Mouse (Mus musculus) embryonic facial prominence, embryonic 10.5 days (tissue): ENCODE data around the gene Sgip1. TPM values are rescaled to one million over a fixed set of nuclear protein-coding genes. Genes with fewer than 3 reads are reported as not detected.

Experiments used
- DNase-seq: peaks from one replicate; pipeline ENCODE4 v3.0.0-alpha.2; 2017; ENCODE audit warnings: low spot score
- H3K27ac ChIP-seq: fragments of 300-500 bp; sonication (generic); replicated peaks from 2 replicates; pipeline ENCODE4 v1.5.1; 2016; ENCODE audit warnings: mild to moderate bottlenecking
- H3K27me3 ChIP-seq: fragments of 300-500 bp; sonication (generic); replicated peaks from 2 replicates; pipeline ENCODE4 v1.6.1; 2016; ENCODE audit warnings: low read depth, mild to moderate bottlenecking; ENCODE audit not compliant: poor library complexity, severe bottlenecking
- H3K36me3 ChIP-seq: fragments of 300-500 bp; sonication (generic); replicated peaks from 2 replicates; pipeline ENCODE4 v1.6.1; 2016; ENCODE audit warnings: mild to moderate bottlenecking, moderate library complexity
- H3K4me1 ChIP-seq: fragments of 300-500 bp; sonication (generic); 2 replicates; pipeline ENCODE4 v1.6.1; 2016
- H3K4me3 ChIP-seq: fragments of 300-500 bp; sonication (generic); 2 replicates; pipeline ENCODE4 v1.5.1; 2016; ENCODE audit warnings: mild to moderate bottlenecking, moderate library complexity
- H3K9me3 ChIP-seq: fragments of 300-500 bp; sonication (generic); 2 replicates; pipeline ENCODE4 v1.6.1; 2016; ENCODE audit warnings: mild to moderate bottlenecking
- WGBS: fragments of 180-500 bp; shearing (Covaris S2); methylation state at CpG from one replicate; pipeline ENCODE4 v1.1.7; 2016; 5-methylcytosine and 5-hydroxymethylcytosine counted together
- polyA plus RNA-seq: library from polyadenylated mRNA; unstranded; fragments of >200 nt; fragmentation: Nextera tagmentation; extraction: Ambion mirVana; gene quantifications from 2 replicates; pipeline ENCODE4 v1.2.1, GENCODE M21; 2016

Gene Sgip1
- polyA plus RNA-seq, 1 experiment from 2014 or later, result 10.9 TPM

DNA sequence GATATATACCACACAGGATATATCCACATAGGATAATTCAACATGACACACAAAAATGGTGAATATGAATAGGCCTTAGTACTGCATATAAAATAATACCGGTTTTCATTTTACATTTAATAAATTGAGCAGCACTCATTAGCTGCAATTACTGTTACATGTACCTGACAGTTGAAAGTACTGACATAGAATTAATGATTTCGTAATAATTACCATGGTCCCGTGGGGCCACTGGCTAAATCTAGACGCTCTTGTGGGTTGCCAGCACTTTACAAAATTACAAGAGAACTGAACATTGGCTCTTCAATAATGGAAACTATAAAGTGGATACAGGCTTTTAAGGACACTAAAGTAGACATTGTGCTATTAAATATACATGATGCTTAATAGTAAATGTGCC is 263.6 kb downstream of the Sgip1 start:
- Histone ChIP-seq H3K4me3 (no peak overlapping the region), H3K4me1 (peaks cover 29% of the 10 kb centered on the region), H3K9me3 (no peaks in the 10 kb centered on the region), H3K36me3 (no peaks in the 10 kb centered on the region), H3K27ac (peak overlapping the region; percentile 83), H3K27me3 (no peaks in the 10 kb centered on the region)
- DNase-seq, result no peak
- WGBS, result 80% methylated on average over 4 of the region's 4 CpGs

DNA sequence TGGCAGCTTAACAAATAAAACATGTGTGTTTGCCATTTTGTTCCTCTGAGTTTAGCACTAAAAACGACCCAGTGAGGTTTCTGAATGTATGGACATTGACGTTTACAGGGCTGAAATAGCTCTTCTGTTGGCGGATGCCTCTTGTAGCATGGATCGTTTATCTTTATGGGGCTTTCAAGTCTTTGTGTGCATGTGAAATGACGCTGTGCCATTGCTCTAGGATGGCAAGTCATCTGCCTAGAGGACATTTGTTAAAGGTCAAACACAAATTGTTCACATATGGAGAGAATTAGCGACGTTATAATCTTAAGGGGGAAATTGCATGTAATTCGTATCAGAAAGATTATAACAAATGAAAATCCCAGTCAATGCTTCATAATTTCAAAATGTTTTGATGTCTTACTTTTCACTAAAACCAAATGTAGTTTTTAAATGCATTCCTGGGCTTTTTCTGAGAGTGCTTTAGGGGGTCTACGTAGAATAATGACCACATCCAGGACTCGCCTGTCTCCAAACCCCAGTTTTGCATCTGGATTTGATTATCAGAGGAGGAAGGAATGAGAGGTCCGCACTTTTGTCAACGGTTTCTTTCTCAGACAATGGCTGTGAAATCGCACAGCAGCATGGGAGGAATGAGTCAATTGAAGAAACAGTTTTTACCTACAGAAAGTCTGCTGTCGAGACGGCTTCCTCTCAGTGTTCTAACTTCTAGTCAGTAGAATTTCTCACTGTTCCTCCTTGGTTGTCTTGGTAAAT is 264.3 kb downstream of the Sgip1 start:
- Histone ChIP-seq H3K4me3 (no peak overlapping the region), H3K27ac (peak overlapping the region; percentile 83)
- WGBS, result 37% methylated on average over 15 of the region's 15 CpGs

DNA sequence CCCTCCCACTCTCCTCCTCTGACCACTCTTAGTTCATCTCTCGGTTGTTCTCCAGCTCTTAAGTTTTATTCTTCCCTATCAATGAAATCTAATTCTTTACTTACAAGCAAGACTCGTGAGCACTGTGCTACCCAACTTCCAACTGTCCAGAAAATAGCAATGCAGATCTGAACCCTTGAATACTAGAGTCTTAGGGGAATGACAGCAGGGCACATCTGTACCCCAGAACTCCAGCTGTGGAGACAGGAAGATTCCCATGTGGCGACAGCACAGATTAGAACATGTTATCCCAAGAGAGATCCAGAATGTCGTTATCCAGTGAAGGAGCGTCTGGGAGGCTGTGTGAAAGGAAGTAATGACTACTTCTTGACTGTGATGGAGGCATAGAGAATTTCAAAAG is 265.2 kb downstream of the Sgip1 start:
- Histone ChIP-seq H3K36me3 (no peaks in the 10 kb centered on the region), H3K4me1 (peaks cover 21% of the 10 kb centered on the region), H3K4me3 (no peak overlapping the region), H3K27me3 (no peaks in the 10 kb centered on the region), H3K27ac (peak overlapping the region; percentile 83), H3K9me3 (no peaks in the 10 kb centered on the region)
- DNase-seq, result no peak
- WGBS, result 75% methylated on average over 5 of the region's 5 CpGs

More for the DNA sequence above, 264.3 kb downstream of the Sgip1 start:
- Histone ChIP-seq H3K9me3 (no peaks in the 10 kb centered on the region), H3K4me1 (peaks cover 22% of the 10 kb centered on the region), H3K36me3 (no peaks in the 10 kb centered on the region), H3K27me3 (no peaks in the 10 kb centered on the region)
- peak; percentile 56 for DNase-seq

- peak overlapping the region; percentile 83; the same call in 1 of the 2 replicates for H3K27ac ChIP-seq
- H3K27me3 ChIP-seq, result no peaks in the 10 kb centered on the region
- whole genome bisulfite sequencing, result 50% methylated on average over 4 of the region's 4 CpGs
These were observed 265.9 kb downstream of the Sgip1 start for GRCm38 (mm10) chr4:103006943-103007418.

DNA sequence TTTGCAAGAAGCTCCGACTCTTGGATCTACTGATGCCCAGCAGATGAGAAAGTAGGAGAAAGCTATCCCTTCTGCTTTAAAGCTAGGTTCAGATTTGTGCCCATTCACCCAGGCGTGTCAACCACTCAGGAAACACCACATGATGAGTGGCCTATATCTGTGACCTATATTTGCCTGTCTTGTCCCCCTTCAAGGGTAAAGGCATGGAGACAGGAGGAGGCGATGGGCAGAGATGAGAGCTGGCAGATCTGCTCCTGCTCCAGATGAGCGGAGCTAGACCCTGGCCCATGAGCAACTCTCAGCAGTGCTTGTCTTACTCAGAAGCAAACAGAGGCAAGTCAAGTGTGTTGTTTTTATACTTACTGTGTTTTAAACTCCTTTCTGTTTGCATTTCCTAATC is 269.6 kb downstream of the Sgip1 start:
- H3K36me3 ChIP-seq, result no peaks in the 10 kb centered on the region
- no peaks in the 10 kb centered on the region for H3K27me3 ChIP-seq
- H3K4me1 ChIP-seq, result peaks cover 42% of the 10 kb centered on the region
- H3K4me3 ChIP-seq, result no peak overlapping the region
- 92% methylated on average over 4 of the region's 4 CpGs for whole genome bisulfite sequencing
- no peak for DNase-seq
- no peaks in the 10 kb centered on the region for H3K9me3 ChIP-seq
- no peak overlapping the region for H3K27ac ChIP-seq

More at GRCm38 (mm10) chr4:103006943-103007418, 265.9 kb downstream of the Sgip1 start:
- H3K4me3 ChIP-seq, result no peak overlapping the region
- H3K4me1 ChIP-seq, result peaks cover 26% of the 10 kb centered on the region
- no peaks in the 10 kb centered on the region for H3K9me3 ChIP-seq
- no peaks in the 10 kb centered on the region for H3K36me3 ChIP-seq
- DNase-seq, result peak; percentile 63

GRCm38 (mm10) chr4:103011823-103012222 is 270.7 kb downstream of the Sgip1 start:
- 37% methylated on average over 7 of the region's 7 CpGs for WGBS
- no peaks in the 10 kb centered on the region for H3K36me3 ChIP-seq
- H3K27ac ChIP-seq, result peak overlapping the region; percentile 48; the same call in 1 of the 2 replicates
- H3K27me3 ChIP-seq, result no peaks in the 10 kb centered on the region
- peaks cover 40% of the 10 kb centered on the region for H3K4me1 ChIP-seq
- no peak overlapping the region for H3K4me3 ChIP-seq
- peak; percentile 36 for DNase-seq
- H3K9me3 ChIP-seq, result no peaks in the 10 kb centered on the region

GRCm38 (mm10) chr4:103013490-103013889 is 272.4 kb downstream of the Sgip1 start:
- no peak for DNase-seq
- Histone ChIP-seq H3K27ac (peak overlapping the region; percentile 45; the same call in 1 of the 2 replicates), H3K36me3 (no peaks in the 10 kb centered on the region), H3K4me3 (no peak overlapping the region; the same call in 1 of the 2 replicates), H3K9me3 (no peaks in the 10 kb centered on the region), H3K4me1 (peaks cover 38% of the 10 kb centered on the region), H3K27me3 (no peaks in the 10 kb centered on the region)
- 4% methylated on average over 4 of the region's 4 CpGs for WGBS

Other genes starting within 250 kb of the Sgip1 start
- gene Tctex1d1, start 237.3 kb downstream of the Sgip1 start, polyA plus RNA-seq, result 0.91 and 0.97 TPM in 2 replicates